Mouse (Mus musculus) embryonic facial prominence, embryonic 14.5 days (tissue): ENCODE measurements around the gene Rfx4. TPM values are rescaled to one million over a fixed set of nuclear protein-coding genes. Genes with fewer than 3 reads are reported as not detected.

Source experiments
- ATAC-seq: fragments of 200-750 bp; cut with Nextera tagmentation; 2 replicates; pipeline ENCODE4 v1.8.0; 2017; ENCODE audit warnings: low read depth, moderate number of reproducible peaks, moderate TSS enrichment
- DNase-seq: peaks from one replicate; pipeline ENCODE4 v3.0.0-alpha.2; 2015; ENCODE audit warnings: low spot score
- H3K27ac ChIP-seq: fragments of 300-500 bp; sonication (generic); replicated peaks from 2 replicates; pipeline ENCODE4 v1.5.1; 2014; ENCODE audit warnings: low read depth, mild to moderate bottlenecking, low read length, moderate library complexity
- H3K27me3 ChIP-seq: fragments of 300-500 bp; sonication (generic); replicated peaks from 2 replicates; pipeline ENCODE4 v1.6.1; 2014; ENCODE audit warnings: low read length; ENCODE audit not compliant: control insufficient read depth, insufficient read depth
- H3K36me3 ChIP-seq: fragments of 300-500 bp; sonication (generic); 2 replicates; pipeline ENCODE4 v1.6.1; 2014; ENCODE audit warnings: low read length, mixed read lengths; ENCODE audit not compliant: control insufficient read depth, insufficient read depth
- H3K4me1 ChIP-seq: fragments of 300-500 bp; sonication (generic); 2 replicates; pipeline ENCODE4 v1.6.1; 2014; ENCODE audit warnings: antibody characterized with exemption, low read length; ENCODE audit not compliant: control insufficient read depth, insufficient read depth
- H3K4me2 ChIP-seq: fragments of 300-500 bp; sonication (generic); 2 replicates; pipeline ENCODE4 v1.6.1; 2014; ENCODE audit warnings: low read depth, mild to moderate bottlenecking, low read length, moderate library complexity, mixed read lengths
- H3K4me3 ChIP-seq: fragments of 300-500 bp; sonication (generic); 2 replicates; pipeline ENCODE4 v1.5.1; 2014; ENCODE audit warnings: low read depth, mild to moderate bottlenecking, low read length
- H3K9ac ChIP-seq: fragments of 300-500 bp; sonication (generic); 2 replicates; pipeline ENCODE4 v1.6.1; 2014; ENCODE audit warnings: low read depth, mild to moderate bottlenecking, low read length, moderate library complexity, mixed read lengths
- H3K9me3 ChIP-seq: fragments of 300-500 bp; sonication (generic); 2 replicates; pipeline ENCODE4 v1.6.1; 2016; ENCODE audit warnings: low read length; ENCODE audit not compliant: control insufficient read depth
- WGBS: fragments of 180-500 bp; shearing (Covaris S2); extraction: QIAGEN DNeasy Blood & Tissue Kit; methylation state at CpG from one replicate; pipeline ENCODE4 v1.1.7; 2014; 5-methylcytosine and 5-hydroxymethylcytosine counted together
- polyA plus RNA-seq: library from polyadenylated mRNA; unstranded; fragments of >200 nt; fragmentation: Nextera tagmentation; extraction: Ambion mirVana; gene quantifications from 2 replicates; pipeline ENCODE4 v1.2.1, GENCODE M21; 2014

Rfx4 gene
- polyA plus RNA-seq, 1 experiment from 2014 or later: 0.15 TPM

- H3K36me3 ChIP-seq: no peaks in the 10 kb centered on the region
- H3K4me3 ChIP-seq: no peak overlapping the region
- peak overlapping the region; percentile 14; the same call in 1 of the 2 replicates for H3K9ac ChIP-seq
- no peaks in the 10 kb centered on the region for H3K27me3 ChIP-seq
- no peak overlapping the region for H3K27ac ChIP-seq
- H3K4me1 ChIP-seq: peaks cover 4% of the 10 kb centered on the region
- H3K9me3 ChIP-seq: no peaks in the 10 kb centered on the region
- no peak for DNase-seq
- peak overlapping the region; percentile 37; the same call in 1 of the 2 replicates for H3K4me2 ChIP-seq
- 60% methylated on average over 17 of the region's 17 CpGs for WGBS
- ATAC-seq: 0 out of 2 replicates have a peak, but pooled peaks have one; percentile 22
Observed at GRCm38 (mm10) chr10:84909021-84909801, 153.3 kb downstream of the Rfx4 start.

GRCm38 (mm10) chr10:84910194-84910593 lies 154.3 kb downstream of the Rfx4 start:
- DNase-seq (no peak), ATAC-seq (no peak)
- peaks cover 4% of the 10 kb centered on the region for H3K4me1 ChIP-seq
- 30% methylated on average over 7 of the region's 7 CpGs for WGBS
- no peaks in the 10 kb centered on the region for H3K9me3 ChIP-seq
- H3K4me3 ChIP-seq: no peak overlapping the region
- no peak overlapping the region for H3K27ac ChIP-seq
- H3K36me3 ChIP-seq: no peaks in the 10 kb centered on the region
- H3K9ac ChIP-seq: no peak overlapping the region
- H3K27me3 ChIP-seq: no peaks in the 10 kb centered on the region
- no peak overlapping the region for H3K4me2 ChIP-seq

DNA sequence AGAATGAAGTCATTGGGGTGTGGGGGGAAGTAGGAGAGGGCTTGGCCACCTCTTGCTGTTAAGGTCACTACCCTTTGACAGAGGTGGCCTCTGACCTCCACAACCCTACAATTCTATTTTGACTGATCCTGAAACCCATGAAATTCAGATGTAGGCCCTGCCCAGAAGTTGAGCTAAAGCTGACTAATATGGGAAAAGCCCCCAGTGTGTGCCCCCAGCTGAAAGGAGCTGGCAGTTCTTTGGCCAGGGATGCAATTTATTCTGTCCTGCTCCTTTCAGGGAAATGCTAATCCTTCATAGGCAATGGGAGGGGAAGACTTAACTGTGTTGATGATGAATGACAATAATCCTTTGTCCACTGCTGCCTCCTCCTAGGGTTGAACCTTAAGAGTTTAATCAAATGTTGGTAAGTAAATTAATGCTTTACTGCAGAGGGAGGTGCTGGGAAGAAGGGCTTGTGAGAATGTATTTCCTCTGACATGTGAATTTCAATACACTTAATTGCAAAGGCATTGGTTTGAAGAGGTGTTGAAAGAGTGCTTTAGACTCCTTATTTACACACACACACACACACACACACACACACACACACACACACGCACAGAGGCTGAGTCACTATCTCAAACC lies 155.0 kb downstream of the Rfx4 start:
- DNase-seq (no peak), ATAC-seq (no peak)
- H3K4me1 ChIP-seq: peaks cover 4% of the 10 kb centered on the region
- no peak overlapping the region for H3K27ac ChIP-seq
- no peak overlapping the region for H3K4me2 ChIP-seq
- no peaks in the 10 kb centered on the region for H3K27me3 ChIP-seq
- H3K36me3 ChIP-seq: no peaks in the 10 kb centered on the region
- H3K9me3 ChIP-seq: no peaks in the 10 kb centered on the region
- no peak overlapping the region for H3K4me3 ChIP-seq
- no peak overlapping the region for H3K9ac ChIP-seq
- 22% methylated on average over 1 of the region's 1 CpGs for WGBS

DNA sequence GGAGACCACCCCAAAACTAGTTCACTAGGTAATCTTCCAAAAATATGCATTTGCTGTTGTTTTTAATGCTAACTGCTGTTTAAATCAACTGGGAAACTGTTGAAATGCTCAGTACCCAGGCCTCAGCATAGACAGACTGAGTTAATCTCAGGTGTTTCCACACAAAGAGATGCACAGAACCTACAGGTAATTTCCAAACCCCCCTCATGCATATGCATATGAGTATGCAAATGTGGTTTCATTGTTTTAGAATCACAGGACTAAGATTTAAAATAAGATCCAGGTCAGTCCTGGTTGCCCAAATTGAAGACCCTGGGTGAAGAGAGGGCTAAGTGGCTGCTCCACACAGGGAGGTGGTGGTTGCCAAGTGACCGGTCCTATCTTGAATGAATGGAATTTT lies 157.3 kb downstream of the Rfx4 start:
- Histone ChIP-seq H3K4me3 (no peak overlapping the region), H3K4me1 (peaks cover 6% of the 10 kb centered on the region), H3K36me3 (no peaks in the 10 kb centered on the region), H3K9ac (no peak overlapping the region), H3K27ac (no peak overlapping the region), H3K4me2 (no peak overlapping the region), H3K27me3 (no peaks in the 10 kb centered on the region), H3K9me3 (no peaks in the 10 kb centered on the region)
- ATAC-seq (no peak), DNase-seq (no peak)
- WGBS: 77% methylated on average over 1 of the region's 1 CpGs

DNA sequence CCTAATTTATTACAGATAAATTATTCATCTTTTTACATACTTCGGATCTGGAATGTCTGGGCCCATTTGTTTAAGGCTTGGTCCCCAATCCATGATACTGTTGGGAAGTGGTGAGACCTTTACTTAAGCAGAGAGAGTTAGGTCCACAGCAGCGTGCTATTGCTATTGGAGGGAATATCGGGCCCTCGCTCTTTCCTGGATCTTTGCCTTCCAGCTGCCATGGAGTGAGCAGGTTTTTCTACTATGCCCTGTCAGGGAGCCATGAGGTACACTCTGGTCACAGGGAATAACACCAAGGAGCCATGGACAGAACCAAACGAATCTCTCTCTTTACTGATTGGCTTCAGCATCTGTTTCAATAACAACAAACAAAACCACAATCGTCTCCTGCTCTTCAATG lies 159.6 kb downstream of the Rfx4 start:
- no peak for DNase-seq
- ATAC-seq: no peak
- Histone ChIP-seq H3K36me3 (no peaks in the 10 kb centered on the region), H3K4me2 (no peak overlapping the region), H3K9me3 (no peaks in the 10 kb centered on the region), H3K4me1 (peaks cover 12% of the 10 kb centered on the region; the same call in 1 of the 2 replicates), H3K27me3 (no peaks in the 10 kb centered on the region), H3K4me3 (no peak overlapping the region), H3K27ac (no peak overlapping the region), H3K9ac (no peak overlapping the region)
- WGBS: 80% methylated on average over 6 of the region's 6 CpGs

DNA sequence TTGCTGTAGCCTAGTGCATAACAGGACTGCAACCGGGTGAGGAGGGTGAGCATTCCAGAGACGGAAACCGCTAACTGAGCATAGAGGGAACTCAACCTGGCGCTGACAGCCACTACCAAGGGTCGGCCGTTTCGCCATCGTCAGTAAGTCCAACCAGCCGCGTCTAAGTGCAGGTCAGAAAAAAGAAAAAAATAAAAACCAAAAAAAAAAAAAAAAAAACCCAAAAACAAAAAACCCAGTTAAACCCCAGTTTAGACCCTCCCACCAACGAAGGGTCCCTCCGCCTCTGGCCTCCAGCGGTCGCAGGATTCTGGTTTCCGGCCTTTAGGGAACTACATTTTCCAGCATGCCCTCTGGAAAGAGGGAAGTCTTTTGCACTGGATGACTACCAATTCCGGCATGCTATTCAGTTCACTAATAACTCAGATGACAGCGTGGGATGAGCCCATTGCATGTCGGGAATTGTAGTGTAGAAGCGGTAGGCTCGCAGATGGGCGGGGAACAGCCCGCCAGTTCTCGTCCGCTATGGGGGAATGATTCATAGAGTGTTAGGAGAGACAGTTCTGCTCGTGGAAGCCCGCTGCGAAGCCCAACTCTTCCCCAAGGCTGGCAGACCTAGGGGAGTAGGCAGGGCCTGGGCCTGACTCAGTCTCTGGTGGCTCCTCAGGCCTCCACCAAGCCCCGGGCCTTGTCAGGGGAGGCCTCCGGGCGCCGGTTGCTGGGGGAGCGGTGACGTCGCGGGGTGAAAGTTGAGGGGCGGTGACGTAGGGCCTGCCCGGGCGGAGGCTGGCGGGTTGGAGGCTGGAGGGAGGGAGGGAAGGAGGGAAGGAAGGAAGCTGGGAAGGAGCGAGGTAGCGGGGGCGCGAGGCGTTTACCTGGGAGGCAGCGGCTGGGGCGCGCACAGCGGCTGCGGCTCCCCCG lies 161.2 kb downstream of the Rfx4 start, which contains the start of gene Ric8b:
Gene Ric8b (plus strand): TSS at position 807 of the 921 bp plus-strand sequence.
- under 1% methylated on average over 34 of the region's 51 CpGs for WGBS
- H3K4me3 ChIP-seq: peak within 1 kb of the TSS; percentile 86
- peak; percentile 99 for ATAC-seq
- peak within 1 kb of the TSS; percentile 96 for H3K27ac ChIP-seq
- peak within 1 kb of the TSS; percentile 81 for H3K4me2 ChIP-seq
- DNase-seq: peak; percentile 100
- H3K9me3 ChIP-seq: no peaks in the 10 kb centered on the region
- H3K4me1 ChIP-seq: peaks cover 12% of the 10 kb centered on the region; the same call in 1 of the 2 replicates
- H3K27me3 ChIP-seq: no peaks in the 10 kb centered on the region
- H3K36me3 ChIP-seq: no peaks in the 10 kb centered on the region
- H3K9ac ChIP-seq: peak within 1 kb of the TSS; percentile 90

DNA sequence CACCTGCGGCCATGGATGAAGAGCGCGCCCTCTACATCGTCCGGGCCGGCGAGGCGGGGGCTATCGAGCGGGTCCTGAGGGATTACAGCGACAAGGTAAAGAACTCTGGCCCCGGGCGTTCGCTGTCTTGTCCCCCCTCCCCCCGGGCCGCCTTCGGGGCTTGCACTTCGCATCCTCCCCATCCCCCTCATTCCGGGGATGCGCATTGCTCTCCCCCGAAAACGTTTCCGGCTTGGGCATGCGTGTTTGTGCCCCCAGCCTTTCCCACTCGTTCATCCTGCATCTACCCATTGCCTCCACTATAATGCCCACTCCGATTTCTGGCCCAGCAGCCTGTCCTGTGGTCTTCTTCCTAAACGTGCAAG lies 161.9 kb downstream of the Rfx4 start:
- 0% methylated on average over 9 of the region's 27 CpGs for WGBS
- H3K4me3 ChIP-seq: peak overlapping the region; percentile 86
- no peaks in the 10 kb centered on the region for H3K27me3 ChIP-seq
- ATAC-seq: peak; percentile 7; the same call in 1 of the 2 replicates
- H3K9ac ChIP-seq: peak overlapping the region; percentile 90
- no peaks in the 10 kb centered on the region for H3K36me3 ChIP-seq
- H3K4me2 ChIP-seq: peak overlapping the region; percentile 81
- DNase-seq: peak; percentile 48
- H3K9me3 ChIP-seq: no peaks in the 10 kb centered on the region
- peak overlapping the region; percentile 96 for H3K27ac ChIP-seq
- H3K4me1 ChIP-seq: peaks cover 12% of the 10 kb centered on the region; the same call in 1 of the 2 replicates

DNA sequence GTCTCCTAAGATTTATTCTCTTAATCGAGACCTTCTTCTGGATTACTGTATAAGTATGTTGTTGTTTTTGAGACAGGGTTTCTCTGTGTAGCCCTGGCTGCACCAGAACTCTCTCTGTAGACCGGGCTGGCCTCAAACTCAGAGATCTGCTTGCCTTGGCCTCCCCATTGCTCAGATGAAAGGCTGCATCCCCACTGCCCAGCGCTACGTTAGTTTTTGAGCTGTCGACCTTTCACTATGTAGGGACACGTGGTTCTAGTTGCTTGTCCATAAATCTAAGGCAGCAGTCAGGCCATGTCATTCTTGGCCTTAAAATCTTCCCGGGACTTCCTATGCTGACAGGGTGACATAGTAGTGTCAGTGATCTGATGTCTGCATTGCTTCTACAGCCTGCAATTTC lies 170.5 kb downstream of the Rfx4 start:
- no peak overlapping the region for H3K4me2 ChIP-seq
- no peak for DNase-seq
- H3K4me1 ChIP-seq: no peaks in the 10 kb centered on the region
- H3K9ac ChIP-seq: no peak overlapping the region
- no peaks in the 10 kb centered on the region for H3K9me3 ChIP-seq
- no peak overlapping the region for H3K27ac ChIP-seq
- H3K27me3 ChIP-seq: no peaks in the 10 kb centered on the region
- H3K36me3 ChIP-seq: peaks cover 24% of the 10 kb centered on the region
- no peak for ATAC-seq
- no peak overlapping the region for H3K4me3 ChIP-seq
- WGBS: 88% methylated on average over 7 of the region's 7 CpGs
